In the genomic region with DNA sequence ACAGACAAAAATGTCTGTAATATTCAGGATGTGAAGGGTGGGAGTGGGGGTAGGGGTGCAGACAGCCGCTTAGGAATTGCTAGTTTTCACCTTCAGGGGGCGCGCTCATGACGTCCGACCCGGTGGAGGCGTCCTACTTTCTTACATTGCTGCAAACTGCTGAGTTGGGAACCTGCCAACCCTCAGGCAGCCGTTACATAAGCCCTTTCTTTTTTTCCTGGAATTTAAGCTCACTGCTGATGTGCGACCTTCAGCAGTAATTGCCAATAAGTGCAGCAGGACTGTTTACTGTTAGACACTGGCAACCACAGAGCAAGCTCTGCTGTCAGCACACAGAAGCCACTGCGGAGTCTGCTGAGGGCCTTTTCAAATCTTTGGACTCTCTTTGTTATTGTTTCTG, we compare ENCODE assay signal across 8 mouse cellular contexts.
DNase-seq lines count a peak whose midpoint lies in the region; ATAC-seq and TF ChIP-seq lines count a peak whose summit lies in the region.

No protein-coding gene starts in this region.

- peaks cover 11% of the 10 kb centered on the region for H3K4me1 ChIP-seq in hindbrain, embryonic 16.5 days (ENCODE audit: control insufficient read depth, insufficient read depth, low read depth, low read length)

- H3K4me2 ChIP-seq in hindbrain, embryonic 16.5 days (ENCODE audit: low read length) = peak overlapping the region; percentile 39; the same call in 1 of the 2 replicates

- no peaks in the 10 kb centered on the region for H3K36me3 ChIP-seq in hindbrain, embryonic 16.5 days (ENCODE audit: control insufficient read depth, insufficient read depth, low read length)

- peak overlapping the region; percentile 61 for H3K4me3 ChIP-seq in gastrocnemius, adult 2 months
- H3K4me3 ChIP-seq in hindbrain, embryonic 16.5 days (ENCODE audit: low read length) = no peak overlapping the region

- peak overlapping the region; percentile 20; the same call in 1 of the 2 replicates for H3K9ac ChIP-seq in hindbrain, embryonic 16.5 days (ENCODE audit: low read depth, low read length)

- intact Hi-C loops in gastrocnemius, adult 2 months (cut with DNase I) = loop anchor here (1.0 to 5.0 kb wide), 4 partner anchors 41 to 233 kb away; no protein-coding TSS in a partner anchor

- peak; percentile 83 for TF ChIP-seq CTCF in gastrocnemius, adult 2 months (IDR thresholded peaks at IDR 0.05)

- DNase-seq in R1 (ENCODE audit: low read depth, low spot score) = peak; percentile 62
- peak; percentile 91 to 93 for DNase-seq in cerebellum, postnatal 36 days
- peak; percentile 92 for DNase-seq in gastrocnemius, adult 2 months
- DNase-seq in left cerebral cortex, adult 18-20 months (ENCODE audit: low spot score in 2 of 2) = peak; percentile 91
- DNase-seq in lung, postnatal 36 days = peak; percentile 94
- DNase-seq in retina, postnatal 1 day = peak; percentile 93
- DNase-seq in urinary bladder, postnatal 10 days (ENCODE audit: low spot score) = peak; percentile 52

- WGBS in hindbrain, embryonic 16.5 days = 10% methylated on average over 10 of the region's 10 CpGs

- no peaks in the 10 kb centered on the region for H3K27me3 ChIP-seq in hindbrain, embryonic 16.5 days (replicated peaks; ENCODE audit: control insufficient read depth, insufficient read depth, low read length)

- H3K27ac ChIP-seq in gastrocnemius, adult 2 months = peak overlapping the region; percentile 93
- peak overlapping the region; percentile 57 for H3K27ac ChIP-seq in hindbrain, embryonic 16.5 days (ENCODE audit: low read depth, low read length)

- no peaks in the 10 kb centered on the region for H3K9me3 ChIP-seq in hindbrain, embryonic 16.5 days (ENCODE audit: control insufficient read depth, low read length)

- ATAC-seq in hindbrain, embryonic 16.5 days = peak; percentile 89
